Mouse (Mus musculus) intestine, embryonic 15.5 days (tissue): ENCODE measurements around the gene Arhgap15. TPM values are rescaled to one million over a fixed set of nuclear protein-coding genes. Genes with fewer than 3 reads are reported as not detected.

Experiments
- ATAC-seq: fragments of 200-750 bp; cut with Nextera tagmentation; 2 replicates; pipeline ENCODE4 v1.8.0; 2017; ENCODE audit warnings: moderate TSS enrichment, moderate library complexity
- H3K27ac ChIP-seq: fragments of 300-500 bp; sonication (generic); 2 replicates; pipeline ENCODE4 v1.5.1; 2015; ENCODE audit warnings: mild to moderate bottlenecking, inconsistent platforms
- H3K27me3 ChIP-seq: fragments of 300-500 bp; sonication (generic); replicated peaks from 2 replicates; pipeline ENCODE4 v1.6.1; 2015; ENCODE audit warnings: inconsistent platforms
- H3K36me3 ChIP-seq: fragments of 300-500 bp; sonication (generic); 2 replicates; pipeline ENCODE4 v1.6.1; 2015; ENCODE audit warnings: inconsistent platforms
- H3K4me1 ChIP-seq: fragments of 300-500 bp; sonication (generic); replicated peaks from 2 replicates; pipeline ENCODE4 v1.6.1; 2015; ENCODE audit warnings: inconsistent platforms
- H3K4me2 ChIP-seq: fragments of 300-500 bp; sonication (generic); replicated peaks from 2 replicates; pipeline ENCODE4 v1.6.1; 2015; ENCODE audit warnings: mild to moderate bottlenecking, inconsistent platforms
- H3K4me3 ChIP-seq: fragments of 300-500 bp; sonication (generic); replicated peaks from 2 replicates; pipeline ENCODE4 v1.5.1; 2015; ENCODE audit warnings: inconsistent platforms
- H3K9ac ChIP-seq: fragments of 300-500 bp; sonication (generic); 2 replicates; pipeline ENCODE4 v1.6.1; 2015; ENCODE audit warnings: inconsistent platforms
- H3K9me3 ChIP-seq: fragments of 300-500 bp; sonication (generic); 2 replicates; pipeline ENCODE4 v1.6.1; 2016; ENCODE audit warnings: inconsistent platforms
- WGBS: fragments of 180-500 bp; shearing (Covaris S2); methylation state at CpG from one replicate; pipeline ENCODE4 v1.1.7; 2015; 5-methylcytosine and 5-hydroxymethylcytosine counted together
- polyA plus RNA-seq: library from polyadenylated mRNA; unstranded; fragments of >200 nt; fragmentation: Nextera tagmentation; extraction: Ambion mirVana; gene quantifications from 2 replicates; pipeline ENCODE4 v1.2.1, GENCODE M21; 2015

The Arhgap15 gene
- polyA plus RNA-seq, 1 experiment from 2014 or later, result 1.6 TPM

GRCm38 (mm10) chr2:43749321-43749720, 697 bp downstream of the Arhgap15 start:
- Histone ChIP-seq H3K27ac (no peak overlapping the region), H3K27me3 (no peaks in the 10 kb centered on the region), H3K9me3 (no peaks in the 10 kb centered on the region), H3K4me2 (no peak overlapping the region), H3K9ac (no peak overlapping the region), H3K4me1 (no peaks in the 10 kb centered on the region), H3K36me3 (no peaks in the 10 kb centered on the region), H3K4me3 (no peak overlapping the region)
- no peak for ATAC-seq
- WGBS, result 69% methylated on average over 3 of the region's 3 CpGs

DNA sequence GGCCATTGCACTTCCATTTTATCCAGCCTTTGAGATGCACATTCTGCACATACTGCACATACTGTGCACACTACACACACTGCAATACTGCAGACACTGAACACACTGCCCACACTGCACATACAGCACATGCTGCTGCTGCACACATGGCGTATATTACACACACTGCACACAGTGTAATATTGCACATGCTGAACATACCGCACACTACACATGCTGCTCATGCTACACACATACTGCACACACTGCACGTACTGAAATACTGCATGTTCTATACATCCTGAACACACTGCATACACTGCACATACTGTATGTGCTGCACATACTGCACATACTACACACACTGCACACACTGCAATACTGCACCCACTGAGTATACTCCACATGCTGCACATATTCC, 7.3 kb downstream of the Arhgap15 start:
- Histone ChIP-seq H3K9me3 (no peaks in the 10 kb centered on the region), H3K4me3 (no peak overlapping the region), H3K4me1 (no peaks in the 10 kb centered on the region), H3K4me2 (no peak overlapping the region), H3K27me3 (no peaks in the 10 kb centered on the region), H3K27ac (no peak overlapping the region), H3K9ac (no peak overlapping the region), H3K36me3 (no peaks in the 10 kb centered on the region)
- WGBS, result 95% methylated on average over 3 of the region's 3 CpGs
- ATAC-seq, result no peak

DNA sequence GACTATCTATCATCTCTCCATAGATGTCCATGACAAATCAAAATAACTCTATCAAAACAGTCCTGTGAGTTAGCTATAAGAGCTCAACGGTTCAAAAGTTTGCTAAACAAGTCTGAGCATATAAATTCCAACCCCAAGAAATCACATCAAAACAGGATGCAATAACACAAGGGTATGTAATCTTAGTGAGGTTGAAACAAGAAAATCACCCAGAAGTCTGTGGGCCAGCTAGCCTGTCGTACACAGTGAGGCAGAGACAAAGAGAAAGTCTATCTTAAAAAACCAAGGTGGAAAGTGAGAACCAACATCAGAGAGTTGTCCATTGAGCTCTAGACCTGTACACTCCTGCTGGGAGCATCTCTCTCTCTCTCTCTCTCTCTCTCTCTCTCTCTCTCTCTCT, 8.0 kb downstream of the Arhgap15 start:
- no peak overlapping the region for H3K4me2 ChIP-seq
- 72% methylated on average over 2 of the region's 2 CpGs for WGBS
- H3K27me3 ChIP-seq, result no peaks in the 10 kb centered on the region
- no peak for ATAC-seq
- no peak overlapping the region for H3K27ac ChIP-seq
- H3K9ac ChIP-seq, result no peak overlapping the region
- H3K9me3 ChIP-seq, result no peaks in the 10 kb centered on the region
- H3K4me3 ChIP-seq, result no peak overlapping the region
- H3K4me1 ChIP-seq, result no peaks in the 10 kb centered on the region
- H3K36me3 ChIP-seq, result no peaks in the 10 kb centered on the region

DNA sequence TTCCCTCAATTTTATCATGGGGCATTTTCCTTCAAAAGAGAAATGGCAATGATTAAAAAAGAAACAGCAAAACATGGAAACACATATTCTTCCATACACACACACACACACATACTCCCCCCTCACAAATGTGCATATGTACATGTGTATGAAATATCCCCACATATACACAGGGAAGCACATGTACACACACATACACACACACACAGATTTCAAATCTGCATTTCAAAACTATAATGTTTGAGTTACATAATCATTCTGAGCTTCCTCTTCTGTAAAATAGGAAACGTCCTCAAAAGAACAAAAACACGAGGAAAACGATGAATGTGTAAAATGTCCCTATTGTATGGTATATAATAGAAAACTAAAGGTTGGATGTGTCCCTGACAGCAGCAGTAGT, 13.1 kb downstream of the Arhgap15 start:
- Histone ChIP-seq H3K9me3 (no peaks in the 10 kb centered on the region), H3K9ac (no peak overlapping the region), H3K4me3 (no peak overlapping the region), H3K27me3 (no peaks in the 10 kb centered on the region), H3K27ac (no peak overlapping the region), H3K4me2 (no peak overlapping the region), H3K4me1 (no peaks in the 10 kb centered on the region), H3K36me3 (no peaks in the 10 kb centered on the region)
- ATAC-seq, result no peak
- 78% methylated on average over 3 of the region's 3 CpGs for WGBS

DNA sequence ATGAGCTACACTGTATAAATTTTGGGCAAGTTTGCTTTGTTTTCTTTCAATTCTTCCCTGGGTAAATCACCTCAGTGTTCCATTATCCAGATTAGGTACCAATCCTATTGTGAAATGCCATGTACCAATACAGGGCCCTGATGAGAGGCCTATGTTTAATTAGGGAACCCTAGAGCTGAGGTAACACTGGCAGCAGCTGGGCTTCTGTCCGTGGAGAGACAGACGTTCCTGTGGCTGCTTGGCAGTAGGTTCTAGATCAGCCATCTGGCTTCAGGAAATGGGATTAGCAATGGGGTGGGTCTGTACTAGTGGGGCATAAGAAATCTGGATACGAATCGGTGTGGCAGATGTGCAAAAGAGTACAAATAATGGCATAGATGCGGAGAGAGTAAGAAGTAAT, 14.7 kb downstream of the Arhgap15 start:
- WGBS, result 77% methylated on average over 5 of the region's 5 CpGs
- no peak for ATAC-seq
- H3K27me3 ChIP-seq, result no peaks in the 10 kb centered on the region
- H3K4me3 ChIP-seq, result no peak overlapping the region
- H3K36me3 ChIP-seq, result no peaks in the 10 kb centered on the region
- no peak overlapping the region for H3K9ac ChIP-seq
- H3K4me1 ChIP-seq, result no peaks in the 10 kb centered on the region
- H3K27ac ChIP-seq, result no peak overlapping the region
- no peaks in the 10 kb centered on the region for H3K9me3 ChIP-seq
- H3K4me2 ChIP-seq, result no peak overlapping the region

- Histone ChIP-seq H3K27ac (no peak overlapping the region), H3K9me3 (no peaks in the 10 kb centered on the region), H3K27me3 (no peaks in the 10 kb centered on the region), H3K4me1 (no peaks in the 10 kb centered on the region), H3K36me3 (no peaks in the 10 kb centered on the region), H3K4me2 (no peak overlapping the region), H3K4me3 (no peak overlapping the region), H3K9ac (no peak overlapping the region)
- ATAC-seq, result no peak
- 61% methylated on average over 1 of the region's 1 CpGs for WGBS
Observed at GRCm38 (mm10) chr2:43764456-43764855, 15.8 kb downstream of the Arhgap15 start.

- no peak for ATAC-seq
- H3K9ac ChIP-seq, result no peak overlapping the region
- 83% methylated on average over 3 of the region's 3 CpGs for WGBS
- H3K4me1 ChIP-seq, result no peaks in the 10 kb centered on the region
- H3K36me3 ChIP-seq, result no peaks in the 10 kb centered on the region
- H3K27me3 ChIP-seq, result no peaks in the 10 kb centered on the region
- H3K4me3 ChIP-seq, result no peak overlapping the region
- H3K4me2 ChIP-seq, result no peak overlapping the region
- H3K27ac ChIP-seq, result no peak overlapping the region
- H3K9me3 ChIP-seq, result no peaks in the 10 kb centered on the region
Observed at GRCm38 (mm10) chr2:43766200-43766599, 17.6 kb downstream of the Arhgap15 start.

- WGBS, result 91% methylated on average over 2 of the region's 2 CpGs
- Histone ChIP-seq H3K9me3 (no peaks in the 10 kb centered on the region), H3K36me3 (no peaks in the 10 kb centered on the region), H3K4me2 (no peak overlapping the region), H3K27ac (no peak overlapping the region), H3K4me3 (no peak overlapping the region), H3K9ac (no peak overlapping the region), H3K27me3 (no peaks in the 10 kb centered on the region), H3K4me1 (no peaks in the 10 kb centered on the region)
- no peak for ATAC-seq
Observed at GRCm38 (mm10) chr2:43769850-43770570, 21.4 kb downstream of the Arhgap15 start.

DNA sequence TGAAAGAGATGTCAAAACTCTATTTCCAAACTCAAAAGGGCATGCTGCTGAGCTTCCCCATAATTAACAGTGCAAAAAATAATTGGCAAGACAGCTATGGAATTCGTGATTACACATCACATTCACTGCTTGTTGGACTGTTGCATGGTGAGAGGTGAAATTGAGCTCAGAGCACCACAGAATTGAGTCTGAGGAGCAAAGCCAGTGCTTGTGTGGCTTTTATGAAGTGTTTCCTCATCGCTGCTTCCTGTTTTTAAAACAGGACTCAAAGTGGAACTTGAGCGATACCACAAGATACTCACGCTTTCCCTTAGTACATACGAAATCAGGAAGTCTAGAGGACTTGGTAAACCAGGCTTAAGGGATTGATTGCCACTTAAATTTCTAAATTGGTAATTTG, 24.0 kb downstream of the Arhgap15 start:
- no peaks in the 10 kb centered on the region for H3K27me3 ChIP-seq
- H3K36me3 ChIP-seq, result no peaks in the 10 kb centered on the region
- H3K9me3 ChIP-seq, result no peaks in the 10 kb centered on the region
- H3K27ac ChIP-seq, result no peak overlapping the region
- no peak overlapping the region for H3K4me3 ChIP-seq
- ATAC-seq, result no peak
- H3K9ac ChIP-seq, result no peak overlapping the region
- WGBS, result 89% methylated on average over 5 of the region's 5 CpGs
- no peak overlapping the region for H3K4me2 ChIP-seq
- no peaks in the 10 kb centered on the region for H3K4me1 ChIP-seq

GRCm38 (mm10) chr2:43782157-43782556, 33.5 kb downstream of the Arhgap15 start:
- H3K9ac ChIP-seq, result no peak overlapping the region
- no peak for ATAC-seq
- no peaks in the 10 kb centered on the region for H3K27me3 ChIP-seq
- WGBS, result 86% methylated on average over 3 of the region's 3 CpGs
- no peak overlapping the region for H3K27ac ChIP-seq
- H3K4me1 ChIP-seq, result no peaks in the 10 kb centered on the region
- H3K9me3 ChIP-seq, result no peaks in the 10 kb centered on the region
- H3K36me3 ChIP-seq, result no peaks in the 10 kb centered on the region
- H3K4me3 ChIP-seq, result no peak overlapping the region
- H3K4me2 ChIP-seq, result no peak overlapping the region

- 56% methylated on average over 7 of the region's 7 CpGs for WGBS
- no peaks in the 10 kb centered on the region for H3K9me3 ChIP-seq
- H3K27me3 ChIP-seq, result no peaks in the 10 kb centered on the region
- no peak overlapping the region for H3K27ac ChIP-seq
- ATAC-seq, result no peak
- no peaks in the 10 kb centered on the region for H3K36me3 ChIP-seq
- no peaks in the 10 kb centered on the region for H3K4me1 ChIP-seq
- no peak overlapping the region for H3K4me2 ChIP-seq
- no peak overlapping the region for H3K4me3 ChIP-seq
- H3K9ac ChIP-seq, result no peak overlapping the region
Observed at GRCm38 (mm10) chr2:43783759-43784735, 35.4 kb downstream of the Arhgap15 start.

GRCm38 (mm10) chr2:43786101-43786500, 37.5 kb downstream of the Arhgap15 start:
- Histone ChIP-seq H3K9ac (no peak overlapping the region), H3K36me3 (no peaks in the 10 kb centered on the region), H3K4me1 (no peaks in the 10 kb centered on the region), H3K27ac (no peak overlapping the region), H3K27me3 (no peaks in the 10 kb centered on the region), H3K4me2 (no peak overlapping the region), H3K4me3 (no peak overlapping the region), H3K9me3 (no peaks in the 10 kb centered on the region)
- WGBS, result 62% methylated on average over 3 of the region's 3 CpGs
- no peak for ATAC-seq
